Mouse (Mus musculus) MEL (cell line): ENCODE measurements at regions not wholly inside any gene's neighbourhood (a gene's known extent, or its start where the extent isn't known, plus 50 kb on each side); places are given as distances from the start of the nearest gene placed in this dataset.

Experiments used
- DNase-seq: peaks from one replicate; pipeline ENCODE4 v3.0.0; 2011; ENCODE audit warnings: low read depth, low spot score
- H3K27ac ChIP-seq: 2 replicates; pipeline ENCODE4 v1.5.1; 2012; ENCODE audit warnings: low read depth, mild to moderate bottlenecking, control low read depth, low read length, moderate library complexity; ENCODE audit not compliant: control insufficient read depth
- H3K27me3 ChIP-seq, 2 experiments: fragments of 150-350 bp in 1 of 2; sonication (generic) in 1 of 2; 2 replicates each; pipeline ENCODE4 v1.6.1; 2012; ENCODE audit warnings: low read length in 2 of 2, mild to moderate bottlenecking in 2 of 2, improper control_type of control experiment in 1 of 2, moderate library complexity in 1 of 2; ENCODE audit not compliant: insufficient read depth in 2 of 2, control insufficient read depth in 1 of 2
- H3K36me3 ChIP-seq, 2 experiments: 2 replicates each; pipeline ENCODE4 v1.6.1; 2012 to 2014; ENCODE audit warnings: low read length in 2 of 2, improper control_type of control experiment in 1 of 2, inconsistent platforms in 1 of 2, mild to moderate bottlenecking in 1 of 2; ENCODE audit not compliant: insufficient read depth in 2 of 2, control insufficient read depth in 1 of 2
- H3K4me1 ChIP-seq, 2 experiments: fragments of 150-350 bp in 1 of 2; sonication (generic) in 1 of 2; 2 replicates each; pipeline ENCODE4 v1.6.1; 2012; ENCODE audit warnings: low read length in 2 of 2, improper control_type of control experiment in 1 of 2, mild to moderate bottlenecking in 1 of 2; ENCODE audit not compliant: insufficient read depth in 2 of 2, control insufficient read depth in 1 of 2
- H3K4me3 ChIP-seq, 2 experiments: fragments of 150-350 bp in 1 of 2; sonication (generic) in 1 of 2; 2 replicates each; pipeline ENCODE4 v1.5.1; 2012; ENCODE audit warnings: low read depth in 2 of 2, low read length in 2 of 2, mild to moderate bottlenecking in 2 of 2, moderate library complexity in 2 of 2, control low read depth in 1 of 2, improper control_type of control experiment in 1 of 2; ENCODE audit not compliant: control insufficient read depth in 1 of 2, insufficient read depth in 1 of 2
- H3K79me2 ChIP-seq: 2 replicates; pipeline ENCODE4 v1.6.1; 2012; ENCODE audit warnings: mild to moderate bottlenecking, low read length, moderate library complexity; ENCODE audit not compliant: control insufficient read depth, poor library complexity, insufficient read depth
- H3K9ac ChIP-seq: 2 replicates; pipeline ENCODE4 v1.6.1; 2012; ENCODE audit warnings: low read depth, mild to moderate bottlenecking, control low read depth, low read length, moderate library complexity; ENCODE audit not compliant: control insufficient read depth, poor library complexity, severe bottlenecking
- H3K9me3 ChIP-seq: fragments of 150-350 bp; sonication (generic); replicated peaks from 2 replicates; pipeline ENCODE4 v1.6.1; 2012; ENCODE audit warnings: mild to moderate bottlenecking, low read length, improper control_type of control experiment, moderate library complexity; ENCODE audit not compliant: insufficient read depth
- BHLHE40 ChIP-seq: IDR thresholded peaks from 2 replicates; pipeline ENCODE4 v1.6.1; 2012; ENCODE audit warnings: low read depth, mild to moderate bottlenecking, inconsistent platforms, low read length, improper control_type of control experiment, borderline replicate concordance
- CTCF ChIP-seq, 3 experiments: IDR thresholded peaks in 2 of 3; conservative IDR thresholded peaks in 1 of 3; 2 replicates each; pipeline ENCODE4 v1.5.1; 2011 to 2012; ENCODE audit warnings: low read length in 3 of 3, low read depth in 2 of 3, mild to moderate bottlenecking in 2 of 3, improper control_type of control experiment in 1 of 3, inconsistent platforms in 1 of 3, mixed read lengths in 1 of 3, moderate library complexity in 1 of 3; ENCODE audit not compliant: control insufficient read depth in 1 of 3, insufficient read depth in 1 of 3, poor library complexity in 1 of 3, severe bottlenecking in 1 of 3
- EP300 ChIP-seq, 2 experiments: IDR thresholded peaks; 2 replicates each; pipeline ENCODE4 v1.6.1; 2011; ENCODE audit warnings: improper control_type of control experiment in 2 of 2, low read length in 2 of 2, low read depth in 1 of 2, mild to moderate bottlenecking in 1 of 2
- HCFC1 ChIP-seq: IDR thresholded peaks from 2 replicates; pipeline ENCODE4 v1.6.1; 2012; ENCODE audit warnings: low read depth, mild to moderate bottlenecking, inconsistent platforms, low read length, improper control_type of control experiment, moderate library complexity
- KAT2A ChIP-seq: conservative IDR thresholded peaks from 2 replicates; pipeline ENCODE4 v1.6.1; 2012; ENCODE audit warnings: low read depth, low read length, improper control_type of control experiment, inconsistent platforms
- MAFK ChIP-seq: IDR thresholded peaks from 2 replicates; pipeline ENCODE4 v1.6.1; 2011; ENCODE audit warnings: low read depth, mild to moderate bottlenecking, low read length, improper control_type of control experiment, borderline replicate concordance
- MAX ChIP-seq: IDR thresholded peaks from 2 replicates; pipeline ENCODE4 v1.6.1; 2011; ENCODE audit warnings: low read length, improper control_type of control experiment
- MAZ ChIP-seq: IDR thresholded peaks from 2 replicates; pipeline ENCODE4 v1.6.1; 2012; ENCODE audit warnings: low read depth, mild to moderate bottlenecking, inconsistent platforms, low read length, improper control_type of control experiment
- MEF2A ChIP-seq: IDR thresholded peaks from 2 replicates; pipeline ENCODE4 v1.6.1; 2014; ENCODE audit warnings: low read depth, mild to moderate bottlenecking, inconsistent platforms, low read length, improper control_type of control experiment; ENCODE audit not compliant: poor library complexity, insufficient replicate concordance, severe bottlenecking; ENCODE audit errors: extremely low read depth
- MXI1 ChIP-seq: IDR thresholded peaks from 2 replicates; pipeline ENCODE4 v1.6.1; 2011; ENCODE audit warnings: mild to moderate bottlenecking, low read depth, low read length, improper control_type of control experiment
- MYB ChIP-seq: IDR thresholded peaks from 2 replicates; pipeline ENCODE4 v1.6.1; 2011; ENCODE audit warnings: mild to moderate bottlenecking, low read depth, low read length, improper control_type of control experiment
- MYC ChIP-seq: IDR thresholded peaks from 2 replicates; pipeline ENCODE4 v1.6.1; 2011; ENCODE audit warnings: low read depth, mild to moderate bottlenecking, low read length, improper control_type of control experiment, moderate library complexity
- NELFE ChIP-seq: IDR thresholded peaks from 2 replicates; pipeline ENCODE4 v1.6.1; 2011; ENCODE audit warnings: low read depth, low read length, improper control_type of control experiment
- NRF1 ChIP-seq: IDR thresholded peaks from 2 replicates; pipeline ENCODE4 v1.6.1; 2014; ENCODE audit warnings: low read depth, mild to moderate bottlenecking, inconsistent platforms, low read length, improper control_type of control experiment, moderate library complexity; ENCODE audit not compliant: poor library complexity, insufficient read depth, severe bottlenecking
- POLR2AphosphoS2 ChIP-seq: IDR thresholded peaks from 2 replicates; pipeline ENCODE4 v1.6.1; 2011; ENCODE audit warnings: low read length, improper control_type of control experiment
- POLR2AphosphoS5 ChIP-seq: IDR thresholded peaks from 2 replicates; pipeline ENCODE4 v1.6.1; 2012; ENCODE audit warnings: low read depth, borderline replicate concordance, mild to moderate bottlenecking, inconsistent platforms, low read length, moderate library complexity, mixed read lengths
- RAD21 ChIP-seq: IDR thresholded peaks from 2 replicates; pipeline ENCODE4 v1.6.1; 2011; ENCODE audit warnings: mild to moderate bottlenecking, low read depth, low read length, improper control_type of control experiment
- UBTF ChIP-seq: IDR thresholded peaks from 2 replicates; pipeline ENCODE4 v1.6.1; 2012; ENCODE audit warnings: low read depth, mild to moderate bottlenecking, inconsistent platforms, low read length, improper control_type of control experiment, moderate library complexity, borderline replicate concordance; ENCODE audit not compliant: insufficient read depth
- USF2 ChIP-seq, 2 experiments: IDR thresholded peaks; 2 replicates each; pipeline ENCODE4 v1.6.1; 2011 to 2012; ENCODE audit warnings: improper control_type of control experiment in 2 of 2, low read length in 2 of 2, borderline replicate concordance in 1 of 2, inconsistent platforms in 1 of 2, low read depth in 1 of 2, mild to moderate bottlenecking in 1 of 2; ENCODE audit not compliant: insufficient read depth in 1 of 2
- ZC3H11A ChIP-seq: IDR thresholded peaks from 2 replicates; pipeline ENCODE4 v1.6.1; 2012; ENCODE audit warnings: low read depth, mild to moderate bottlenecking, inconsistent platforms, low read length, improper control_type of control experiment
- ZKSCAN1 ChIP-seq: IDR thresholded peaks from 2 replicates; pipeline ENCODE4 v1.6.1; 2012; ENCODE audit warnings: low read depth, mild to moderate bottlenecking, inconsistent platforms, low read length, improper control_type of control experiment, moderate library complexity
- ZMIZ1 ChIP-seq: IDR thresholded peaks from 2 replicates; pipeline ENCODE4 v1.6.1; 2012; ENCODE audit warnings: low read depth, mild to moderate bottlenecking, inconsistent platforms, low read length, improper control_type of control experiment, moderate library complexity
- ZNF384 ChIP-seq: IDR thresholded peaks from 2 replicates; pipeline ENCODE4 v1.6.1; 2012; ENCODE audit warnings: low read depth, mild to moderate bottlenecking, inconsistent platforms, low read length, improper control_type of control experiment

- no peaks in the 10 kb centered on the region for H3K36me3 ChIP-seq
Observed at GRCm38 (mm10) chr12:7746708-7747107, 230.7 kb upstream of the Apob start.

GRCm38 (mm10) chr12:7749319-7750238, 227.9 kb upstream of the Apob start:
- DNase-seq, result no peak
- Histone ChIP-seq H3K4me3 (no peak overlapping the region), H3K27me3 (no peaks in the 10 kb centered on the region), H3K9ac (no peak overlapping the region), H3K36me3 (no peaks in the 10 kb centered on the region), H3K9me3 (no peaks in the 10 kb centered on the region), H3K27ac (no peak overlapping the region), H3K4me1 (no peaks in the 10 kb centered on the region), H3K79me2 (no peaks in the 10 kb centered on the region)
- TF ChIP-seq MAZ (no peak), MEF2A (no peak), USF2 (IDR thresholded peaks at IDR 0.05; ENCODE audit: borderline replicate concordance in 1 of 2, insufficient read depth in 1 of 2, low read depth in 1 of 2, low read length in 2 of 2) (no peak), HCFC1 (no peak), ZKSCAN1 (no peak), POLR2AphosphoS2 (no peak), MXI1 (no peak), NELFE (no peak), NRF1 (no peak)
- TF ChIP-seq, all 39 proteins: peak for 0

More at GRCm38 (mm10) chr12:7746708-7747107, 230.7 kb upstream of the Apob start:
- H3K9ac ChIP-seq, result no peak overlapping the region
- TF ChIP-seq MYB, result no peak
- no peak for TF ChIP-seq ZMIZ1
- TF ChIP-seq ZNF384, result no peak
- TF ChIP-seq MYC, result no peak
- TF ChIP-seq CTCF (IDR thresholded peaks at IDR 0.05 in 2 of 3, conservative IDR thresholded peaks at IDR 0.05 in 1 of 3; ENCODE audit: control insufficient read depth in 1 of 3, insufficient read depth in 1 of 3, low read depth in 2 of 3, low read length in 3 of 3, poor library complexity in 1 of 3, severe bottlenecking in 1 of 3), result no peak
- no peak for TF ChIP-seq RAD21
- TF ChIP-seq MAX, result no peak
- TF ChIP-seq MAZ, result no peak
- TF ChIP-seq NRF1, result no peak
- TF ChIP-seq ZKSCAN1, result no peak
- TF ChIP-seq NELFE, result no peak
- TF ChIP-seq USF2 (IDR thresholded peaks at IDR 0.05; ENCODE audit: borderline replicate concordance in 1 of 2, insufficient read depth in 1 of 2, low read depth in 1 of 2, low read length in 2 of 2), result no peak
- TF ChIP-seq KAT2A, result no peak
- TF ChIP-seq BHLHE40, result no peak
- TF ChIP-seq ZC3H11A, result no peak
- TF ChIP-seq EP300 (IDR thresholded peaks at IDR 0.05; ENCODE audit: low read depth in 1 of 2, low read length in 2 of 2), result no peak
- no peak for TF ChIP-seq POLR2AphosphoS5
- no peak for TF ChIP-seq UBTF
- TF ChIP-seq MXI1, result no peak
- TF ChIP-seq MAFK, result no peak
- no peaks in the 10 kb centered on the region for H3K79me2 ChIP-seq
- no peak overlapping the region for H3K4me3 ChIP-seq
- no peaks in the 10 kb centered on the region for H3K9me3 ChIP-seq
- H3K27ac ChIP-seq, result no peak overlapping the region
- DNase-seq, result no peak
- no peaks in the 10 kb centered on the region for H3K27me3 ChIP-seq
- no peaks in the 10 kb centered on the region for H3K4me1 ChIP-seq
